Mouse (Mus musculus): ENCODE measurements around the gene Hspbap1.

The Hspbap1 gene

GRCm38 (mm10) chr16:35769878-35770657 is at the start of gene Hspbap1:
Gene Hspbap1 (plus strand): TSS chr16:35770375.
- in situ Hi-C loops (cut with MboI; ENCODE audit: low pct_unique_long_range_greater_than_20kb in 1 of 2, low sequenced_read_pairs in 2 of 2, unreplicated experiment in 1 of 2) = no loop called here

GRCm38 (mm10) chr16:35724561-35724960 is 45.6 kb upstream of the Hspbap1 start:
- in situ Hi-C loops (cut with MboI; ENCODE audit: low pct_unique_long_range_greater_than_20kb in 1 of 2, low sequenced_read_pairs in 2 of 2, unreplicated experiment in 1 of 2) = no loop called here

GRCm38 (mm10) chr16:35726601-35727000 is 43.6 kb upstream of the Hspbap1 start:
- in situ Hi-C loops (cut with MboI; ENCODE audit: low pct_unique_long_range_greater_than_20kb in 1 of 2, low sequenced_read_pairs in 2 of 2, unreplicated experiment in 1 of 2) = no loop called here

GRCm38 (mm10) chr16:35729151-35729738 is 40.9 kb upstream of the Hspbap1 start:
- in situ Hi-C loops (cut with MboI; ENCODE audit: low pct_unique_long_range_greater_than_20kb in 1 of 2, low sequenced_read_pairs in 2 of 2, unreplicated experiment in 1 of 2) = no loop called here

- in situ Hi-C loops (cut with MboI; ENCODE audit: low pct_unique_long_range_greater_than_20kb in 1 of 2, low sequenced_read_pairs in 2 of 2, unreplicated experiment in 1 of 2) = loop anchor here (10.0 kb wide), 1 partner anchor 83 kb away; no protein-coding TSS in a partner anchor
Observed at GRCm38 (mm10) chr16:35732096-35732495, 38.1 kb upstream of the Hspbap1 start.

- in situ Hi-C loops (cut with MboI; ENCODE audit: low pct_unique_long_range_greater_than_20kb in 1 of 2, low sequenced_read_pairs in 2 of 2, unreplicated experiment in 1 of 2) = loop anchor here (10.0 kb wide), 1 partner anchor 81 kb away; no protein-coding TSS in a partner anchor
Observed at GRCm38 (mm10) chr16:35734038-35734437, 36.1 kb upstream of the Hspbap1 start.

- in situ Hi-C loops (cut with MboI; ENCODE audit: low pct_unique_long_range_greater_than_20kb in 1 of 2, low sequenced_read_pairs in 2 of 2, unreplicated experiment in 1 of 2) = loop anchor here (10.0 kb wide), 1 partner anchor 77 kb away; no protein-coding TSS in a partner anchor
Observed at GRCm38 (mm10) chr16:35738096-35738767, 31.9 kb upstream of the Hspbap1 start.

- in situ Hi-C loops (cut with MboI; ENCODE audit: low pct_unique_long_range_greater_than_20kb in 1 of 2, low sequenced_read_pairs in 2 of 2, unreplicated experiment in 1 of 2) = loop anchor here (10.0 kb wide), 1 partner anchor 75 kb away; no protein-coding TSS in a partner anchor
Observed at GRCm38 (mm10) chr16:35739548-35739947, 30.6 kb upstream of the Hspbap1 start.

GRCm38 (mm10) chr16:35740357-35740756 is 29.8 kb upstream of the Hspbap1 start:
- in situ Hi-C loops (cut with MboI; ENCODE audit: low pct_unique_long_range_greater_than_20kb in 1 of 2, low sequenced_read_pairs in 2 of 2, unreplicated experiment in 1 of 2) = no loop called here

- in situ Hi-C loops (cut with MboI; ENCODE audit: low pct_unique_long_range_greater_than_20kb in 1 of 2, low sequenced_read_pairs in 2 of 2, unreplicated experiment in 1 of 2) = no loop called here
Observed at GRCm38 (mm10) chr16:35740943-35741342, 29.2 kb upstream of the Hspbap1 start.

GRCm38 (mm10) chr16:35741621-35742020 is 28.6 kb upstream of the Hspbap1 start:
- in situ Hi-C loops (cut with MboI; ENCODE audit: low pct_unique_long_range_greater_than_20kb in 1 of 2, low sequenced_read_pairs in 2 of 2, unreplicated experiment in 1 of 2) = no loop called here

GRCm38 (mm10) chr16:35742251-35742937 is 27.8 kb upstream of the Hspbap1 start:
- in situ Hi-C loops (cut with MboI; ENCODE audit: low pct_unique_long_range_greater_than_20kb in 1 of 2, low sequenced_read_pairs in 2 of 2, unreplicated experiment in 1 of 2) = no loop called here

GRCm38 (mm10) chr16:35747417-35748236 is 22.5 kb upstream of the Hspbap1 start:
- in situ Hi-C loops (cut with MboI; ENCODE audit: low pct_unique_long_range_greater_than_20kb in 1 of 2, low sequenced_read_pairs in 2 of 2, unreplicated experiment in 1 of 2) = no loop called here

- in situ Hi-C loops (cut with MboI; ENCODE audit: low pct_unique_long_range_greater_than_20kb in 1 of 2, low sequenced_read_pairs in 2 of 2, unreplicated experiment in 1 of 2) = no loop called here
Observed at GRCm38 (mm10) chr16:35748237-35748603, 22.0 kb upstream of the Hspbap1 start.

GRCm38 (mm10) chr16:35749385-35749784 is 20.8 kb upstream of the Hspbap1 start:
- in situ Hi-C loops (cut with MboI; ENCODE audit: low pct_unique_long_range_greater_than_20kb in 1 of 2, low sequenced_read_pairs in 2 of 2, unreplicated experiment in 1 of 2) = no loop called here

GRCm38 (mm10) chr16:35751841-35752240 is 18.3 kb upstream of the Hspbap1 start:
- in situ Hi-C loops (cut with MboI; ENCODE audit: low pct_unique_long_range_greater_than_20kb in 1 of 2, low sequenced_read_pairs in 2 of 2, unreplicated experiment in 1 of 2) = no loop called here

GRCm38 (mm10) chr16:35753926-35754325 is 16.2 kb upstream of the Hspbap1 start:
- in situ Hi-C loops (cut with MboI; ENCODE audit: low pct_unique_long_range_greater_than_20kb in 1 of 2, low sequenced_read_pairs in 2 of 2, unreplicated experiment in 1 of 2) = no loop called here
